Mouse (Mus musculus) C2C12 (cell line): ENCODE results near the gene Olfr1082. TPM values are rescaled to one million over a fixed set of nuclear protein-coding genes. Genes with fewer than 3 reads are reported as not detected.
"Not testable (repeated sequence)": the region's sequence is repeated elsewhere in the genome, so short reads cannot be mapped to it uniquely, and the experiment has no call there.

Experiments used
- H3K27me3 ChIP-seq: one replicate; pipeline ENCODE4 v1.6.1; 2011; ENCODE audit not compliant: control insufficient read depth, insufficient read depth, insufficient read length
- H3K36me3 ChIP-seq: one replicate; pipeline ENCODE4 v1.6.1; 2011; ENCODE audit not compliant: control insufficient read depth, insufficient read depth
- H3K4me3 ChIP-seq: one replicate; pipeline ENCODE4 v1.5.1; 2011; ENCODE audit warnings: mild to moderate bottlenecking, control low read depth; ENCODE audit not compliant: poor library complexity, insufficient read depth, severe bottlenecking
- H3K79me2 ChIP-seq: one replicate; pipeline ENCODE4 v1.6.1; 2011; ENCODE audit not compliant: control insufficient read depth, insufficient read depth
- H3K79me3 ChIP-seq: one replicate; pipeline ENCODE4 v1.6.1; 2011; ENCODE audit warnings: low read depth, control low read depth
- H3ac ChIP-seq: one replicate; pipeline ENCODE3; 2011; ENCODE audit warnings: low read depth; ENCODE audit not compliant: control insufficient read depth, insufficient read length
- long read RNA-seq, 2 experiments: library from polyadenylated mRNA; unstranded; transcript quantifications; one replicate each; pipeline ENCODE4 v2.0.0; 2019 to 2020
- polyA plus RNA-seq: library from polyadenylated mRNA; unstranded; fragments of >200 nt; fragmentation: generic; extraction: Trizol; gene quantifications from one replicate; pipeline ENCODE4 v1.2.1, GENCODE M21; 2012; ENCODE audit warnings: missing spikeins

The Olfr1082 gene
- not detected for polyA plus RNA-seq
- long read RNA-seq, experiment 1, result 0 reads
- long read RNA-seq, experiment 2, result 0 reads

DNA sequence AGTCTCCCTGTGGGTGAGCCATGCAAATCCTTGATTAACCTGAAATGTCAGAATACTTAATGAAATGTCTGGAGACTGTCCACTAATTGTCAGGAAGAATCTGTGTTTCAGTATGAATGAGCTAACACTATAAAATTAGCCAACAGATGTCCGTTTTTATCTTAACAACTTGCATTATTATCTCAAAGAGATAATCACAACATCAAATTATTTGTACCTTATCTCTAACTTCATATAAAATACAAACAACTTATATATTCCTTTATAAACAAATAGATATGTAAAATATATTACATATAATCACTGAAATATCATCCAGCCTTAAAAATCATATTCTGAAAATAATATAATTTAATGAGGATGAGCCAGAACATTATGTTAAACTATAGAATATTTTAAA is at the start of gene Olfr1082:
Olfr1082 (minus strand) TSS at position 101 of the 400 bp plus-strand sequence.
- H3K79me3 ChIP-seq, H3K4me3 ChIP-seq, H3K36me3 ChIP-seq, H3K79me2 ChIP-seq, H3K27me3 ChIP-seq, H3ac ChIP-seq: not testable (repeated sequence)

GRCm38 (mm10) chr2:86639625-86640024 is 40.9 kb upstream of the Olfr1082 start, which contains the start of gene Olfr1084:
Gene Olfr1084 (minus strand): TSS chr2:86639725.
- not testable (repeated sequence) for H3K79me2 ChIP-seq, H3K27me3 ChIP-seq, H3K79me3 ChIP-seq, H3K4me3 ChIP-seq, H3ac ChIP-seq, H3K36me3 ChIP-seq

DNA sequence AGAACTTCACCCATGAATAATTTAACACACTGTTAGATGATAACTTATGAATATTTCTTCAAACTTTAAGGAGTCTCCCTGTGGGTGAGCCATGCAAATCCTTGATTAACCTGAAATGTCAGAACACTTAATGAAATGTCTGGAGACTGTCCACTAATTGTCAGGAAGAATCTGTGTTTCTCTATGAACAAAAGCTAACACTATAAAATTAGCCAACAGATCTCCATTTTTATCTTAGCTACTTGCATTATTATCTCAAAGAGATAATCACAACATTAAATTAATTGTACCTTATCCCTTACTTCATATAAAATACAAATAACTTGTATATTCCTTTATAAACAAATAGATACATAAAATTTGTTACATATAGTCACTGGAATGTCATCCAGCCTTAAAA is 40.6 kb downstream of the Olfr1082 start, which contains the start of gene Olfr1080:
Olfr1080 (minus strand) TSS at position 101 of the 400 bp plus-strand sequence.
- not testable (repeated sequence) for H3K27me3 ChIP-seq, H3K79me3 ChIP-seq, H3K79me2 ChIP-seq, H3K4me3 ChIP-seq, H3K36me3 ChIP-seq, H3ac ChIP-seq

Other genes with a start within 250 kb of the Olfr1082 start
- gene Olfr1055, start 248.7 kb downstream of the Olfr1082 start, polyA plus RNA-seq, result not detected
- not detected for gene Olfr1056, start 236.5 kb downstream of the Olfr1082 start, polyA plus RNA-seq
- gene Olfr1057, start 220.6 kb downstream of the Olfr1082 start, polyA plus RNA-seq, result not detected
- gene Olfr1058, start 210.4 kb downstream of the Olfr1082 start, polyA plus RNA-seq, result not detected
- gene Olfr1061, start 184.9 kb downstream of the Olfr1082 start, polyA plus RNA-seq, result not detected
- not detected for gene Olfr1062, start 172.2 kb downstream of the Olfr1082 start, polyA plus RNA-seq
- gene Olfr1065, start 148.4 kb downstream of the Olfr1082 start, polyA plus RNA-seq, result not detected
- not detected for gene Olfr1066, start 142.7 kb downstream of the Olfr1082 start, polyA plus RNA-seq
- not detected for gene Olfr228, start 111.6 kb downstream of the Olfr1082 start, polyA plus RNA-seq
- not detected for gene Olfr1076, start 90.5 kb downstream of the Olfr1082 start, polyA plus RNA-seq
- not detected for gene Olfr1079, start 56.5 kb downstream of the Olfr1082 start, polyA plus RNA-seq
- gene Olfr1080, start 40.7 kb downstream of the Olfr1082 start, polyA plus RNA-seq, result not detected
- gene Olfr1084, start 40.8 kb upstream of the Olfr1082 start, polyA plus RNA-seq, result not detected
- gene Olfr1085, start 63.1 kb upstream of the Olfr1082 start, polyA plus RNA-seq, result not detected
- gene Olfr1086, start 81.1 kb upstream of the Olfr1082 start, polyA plus RNA-seq, result not detected
- not detected for gene Olfr1087, start 99.4 kb upstream of the Olfr1082 start, polyA plus RNA-seq
- gene Olfr1089, start 134.7 kb upstream of the Olfr1082 start, polyA plus RNA-seq, result not detected
- gene Olfr1090, start 160.0 kb upstream of the Olfr1082 start, polyA plus RNA-seq, result not detected
- gene Olfr1093, start 183.5 kb upstream of the Olfr1082 start, polyA plus RNA-seq, result not detected
- not detected for gene Olfr141, start 211.1 kb upstream of the Olfr1082 start, polyA plus RNA-seq
- gene Olfr1094, start 225.7 kb upstream of the Olfr1082 start, polyA plus RNA-seq, result not detected